Mouse (Mus musculus) C2C12 (cell line): ENCODE data around the gene Hmgn1. TPM values are rescaled to one million over a fixed set of nuclear protein-coding genes. Genes with fewer than 3 reads are reported as not detected.

ENCODE experiments used
- H3K27me3 ChIP-seq: one replicate; pipeline ENCODE4 v1.6.1; 2011; ENCODE audit not compliant: control insufficient read depth, insufficient read depth, insufficient read length
- H3K36me3 ChIP-seq: one replicate; pipeline ENCODE4 v1.6.1; 2011; ENCODE audit not compliant: control insufficient read depth, insufficient read depth
- H3K4me3 ChIP-seq: one replicate; pipeline ENCODE4 v1.5.1; 2011; ENCODE audit warnings: mild to moderate bottlenecking, control low read depth; ENCODE audit not compliant: poor library complexity, insufficient read depth, severe bottlenecking
- H3K79me2 ChIP-seq: one replicate; pipeline ENCODE4 v1.6.1; 2011; ENCODE audit not compliant: control insufficient read depth, insufficient read depth
- H3K79me3 ChIP-seq: one replicate; pipeline ENCODE4 v1.6.1; 2011; ENCODE audit warnings: low read depth, control low read depth
- H3ac ChIP-seq: one replicate; pipeline ENCODE3; 2011; ENCODE audit warnings: low read depth; ENCODE audit not compliant: control insufficient read depth, insufficient read length
- CEBPB ChIP-seq: IDR thresholded peaks from one replicate; pipeline ENCODE4 v1.6.1; 2011; ENCODE audit warnings: low read depth, mild to moderate bottlenecking, control low read depth, moderate library complexity
- CTCF ChIP-seq: IDR thresholded peaks from one replicate; pipeline ENCODE4 v1.5.1; 2011; ENCODE audit not compliant: control insufficient read depth, insufficient read depth, insufficient read length
- FOSL1 ChIP-seq: IDR thresholded peaks from one replicate; pipeline ENCODE4 v1.8.0; 2011; ENCODE audit warnings: mild to moderate bottlenecking, low read length; ENCODE audit not compliant: poor library complexity, insufficient read depth, severe bottlenecking
- MAX ChIP-seq: IDR thresholded peaks from one replicate; pipeline ENCODE4 v1.6.1; 2011; ENCODE audit warnings: mild to moderate bottlenecking, control low read depth
- MYOD1 ChIP-seq: IDR thresholded peaks from one replicate; pipeline ENCODE4 v1.6.1; 2011; ENCODE audit warnings: low read depth; ENCODE audit not compliant: control insufficient read depth, insufficient read length
- MYOG ChIP-seq: IDR thresholded peaks from one replicate; pipeline ENCODE4 v1.6.1; 2011; ENCODE audit not compliant: control insufficient read depth, insufficient read length; ENCODE audit errors: extremely low read depth
- USF1 ChIP-seq: IDR thresholded peaks from one replicate; pipeline ENCODE4 v1.6.1; 2011; ENCODE audit warnings: low read depth, mild to moderate bottlenecking, control low read depth, moderate library complexity
- polyA plus RNA-seq: library from polyadenylated mRNA; unstranded; fragments of >200 nt; fragmentation: generic; extraction: Trizol; gene quantifications from one replicate; pipeline ENCODE4 v1.2.1, GENCODE M21; 2012; ENCODE audit warnings: missing spikeins

Gene Hmgn1
- polyA plus RNA-seq, 1 experiment: 325 TPM

DNA sequence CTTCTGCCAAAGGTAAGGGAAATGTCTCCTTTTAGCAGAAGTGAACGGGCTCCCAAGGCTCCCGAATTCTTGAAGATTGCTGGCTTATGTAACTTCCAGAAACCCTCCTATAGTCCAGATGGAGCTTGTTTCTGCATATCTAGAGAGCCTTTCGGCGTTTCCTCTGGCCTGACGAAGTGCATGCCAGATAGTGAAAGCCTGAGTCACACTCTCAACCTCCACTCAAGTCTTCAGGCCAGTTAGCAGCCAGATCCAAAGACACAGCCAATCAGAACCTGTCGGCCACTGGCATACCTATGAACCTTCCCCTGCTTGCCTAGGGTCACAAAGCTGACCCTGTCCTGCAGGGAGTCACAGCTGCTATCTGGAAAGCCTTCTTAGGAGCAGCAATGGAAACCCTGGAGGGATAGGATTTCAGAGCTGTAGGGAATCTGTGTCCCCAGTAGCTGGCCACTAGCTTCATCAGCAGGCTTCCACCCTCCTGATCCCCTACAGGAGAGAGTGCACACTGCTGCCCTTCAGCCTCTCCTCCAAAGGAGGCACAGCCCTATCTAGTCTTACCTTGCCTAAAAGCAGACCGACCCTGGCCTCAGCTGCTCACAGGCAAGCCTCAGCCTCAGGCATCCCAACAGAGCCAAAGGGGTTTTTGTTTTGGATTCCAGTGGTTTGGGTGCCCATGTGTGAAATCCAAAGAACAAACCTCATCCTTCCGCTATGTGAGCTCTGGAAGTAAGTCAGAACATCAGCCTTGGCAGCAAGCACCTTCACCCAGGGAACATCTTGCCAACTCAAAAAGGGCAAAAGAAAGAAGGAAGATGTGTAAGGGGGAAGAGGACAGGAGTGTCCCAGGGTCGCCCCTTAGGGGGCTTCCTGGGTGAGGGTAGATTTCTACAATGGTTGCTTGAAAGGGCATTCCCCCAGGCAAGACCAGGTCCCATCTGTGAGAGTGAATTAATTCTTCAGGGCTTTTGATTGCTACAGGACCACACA lies 35.7 kb downstream of the Hmgn1 start:
- H3K36me3 ChIP-seq: no peaks in the 10 kb centered on the region
- no peak overlapping the region for H3K4me3 ChIP-seq
- no peak for TF ChIP-seq MYOG
- TF ChIP-seq MAX: no peak
- TF ChIP-seq CTCF: no peak
- no peak for TF ChIP-seq USF1
- TF ChIP-seq MYOD1: no peak
- no peak for TF ChIP-seq CEBPB
- no peak for TF ChIP-seq FOSL1
- H3ac ChIP-seq: no peak overlapping the region
- H3K27me3 ChIP-seq: no peaks in the 10 kb centered on the region
- H3K79me2 ChIP-seq: no peaks in the 10 kb centered on the region
- no peaks in the 10 kb centered on the region for H3K79me3 ChIP-seq

DNA sequence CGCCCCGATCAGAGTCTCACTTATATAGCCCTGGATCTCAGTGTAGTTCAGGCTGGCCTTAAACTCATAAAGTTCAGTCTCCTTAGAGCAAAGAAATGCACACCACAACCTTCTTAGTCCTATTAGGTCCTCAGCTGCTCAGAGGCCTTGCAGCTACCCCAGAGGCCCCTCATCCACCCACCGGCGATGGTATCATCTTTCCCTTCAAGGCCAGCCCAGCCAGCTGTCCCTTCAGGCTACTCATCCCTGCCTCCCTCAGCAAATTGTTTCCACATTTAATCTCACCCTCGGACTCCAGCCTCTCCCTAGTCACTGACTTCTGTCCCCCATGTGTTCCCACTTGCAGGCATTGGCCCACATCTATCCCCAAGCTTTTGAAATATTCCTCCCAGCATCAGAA lies 39.4 kb downstream of the Hmgn1 start:
- Histone ChIP-seq H3K4me3 (no peak overlapping the region), H3K79me3 (no peaks in the 10 kb centered on the region), H3K79me2 (no peaks in the 10 kb centered on the region), H3ac (no peak overlapping the region), H3K36me3 (no peaks in the 10 kb centered on the region), H3K27me3 (no peaks in the 10 kb centered on the region)
- TF ChIP-seq MAX (no peak), MYOD1 (no peak)

DNA sequence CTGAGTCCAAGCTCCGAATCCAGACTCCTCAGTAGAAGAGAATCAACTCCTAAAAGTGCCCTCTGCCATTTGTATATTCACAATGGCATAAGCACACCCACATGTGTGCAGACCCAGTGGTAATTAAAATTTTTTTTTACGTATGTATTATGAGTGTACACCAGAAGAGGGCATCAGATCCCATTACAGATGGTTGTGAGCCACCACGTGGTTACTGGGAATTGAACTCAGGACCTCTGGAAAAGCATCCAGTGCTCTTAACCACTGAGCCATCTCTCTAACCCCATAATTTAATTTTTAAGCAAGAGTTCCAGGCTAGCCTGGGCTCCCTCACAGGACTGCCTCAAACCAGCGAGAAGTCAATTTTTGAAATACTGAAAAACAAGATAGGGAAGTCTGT lies 40.1 kb downstream of the Hmgn1 start:
- no peak for TF ChIP-seq CEBPB
- peak; percentile 17 for TF ChIP-seq USF1
- H3K79me2 ChIP-seq: no peaks in the 10 kb centered on the region
- no peak overlapping the region for H3ac ChIP-seq
- H3K27me3 ChIP-seq: no peaks in the 10 kb centered on the region
- no peaks in the 10 kb centered on the region for H3K79me3 ChIP-seq
- no peak overlapping the region for H3K4me3 ChIP-seq
- no peaks in the 10 kb centered on the region for H3K36me3 ChIP-seq

DNA sequence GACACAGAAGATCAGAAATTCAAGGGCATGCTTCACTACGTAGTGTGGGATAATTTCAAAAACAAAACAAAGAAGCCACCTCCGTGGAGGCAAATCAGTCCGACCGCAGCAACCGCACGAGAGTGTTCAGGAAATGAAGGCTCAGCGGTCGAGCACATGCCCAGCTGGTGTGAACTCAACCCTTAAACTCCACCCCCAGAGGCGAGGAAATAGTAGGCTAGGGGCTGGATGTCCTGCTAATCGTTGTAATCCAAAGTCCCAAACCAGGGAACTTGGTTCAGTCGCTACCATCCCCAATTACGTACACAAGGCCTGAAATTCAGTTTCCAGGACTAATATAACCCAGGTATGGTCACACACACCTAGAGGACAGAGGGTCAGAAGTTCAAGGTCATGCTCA lies 40.5 kb downstream of the Hmgn1 start:
- Histone ChIP-seq H3K79me3 (no peaks in the 10 kb centered on the region), H3ac (no peak overlapping the region), H3K27me3 (no peaks in the 10 kb centered on the region), H3K4me3 (no peak overlapping the region), H3K79me2 (no peaks in the 10 kb centered on the region), H3K36me3 (no peaks in the 10 kb centered on the region)
- TF ChIP-seq MYOG (no peak), USF1 (no peak), MYOD1 (no peak), CEBPB (no peak)

DNA sequence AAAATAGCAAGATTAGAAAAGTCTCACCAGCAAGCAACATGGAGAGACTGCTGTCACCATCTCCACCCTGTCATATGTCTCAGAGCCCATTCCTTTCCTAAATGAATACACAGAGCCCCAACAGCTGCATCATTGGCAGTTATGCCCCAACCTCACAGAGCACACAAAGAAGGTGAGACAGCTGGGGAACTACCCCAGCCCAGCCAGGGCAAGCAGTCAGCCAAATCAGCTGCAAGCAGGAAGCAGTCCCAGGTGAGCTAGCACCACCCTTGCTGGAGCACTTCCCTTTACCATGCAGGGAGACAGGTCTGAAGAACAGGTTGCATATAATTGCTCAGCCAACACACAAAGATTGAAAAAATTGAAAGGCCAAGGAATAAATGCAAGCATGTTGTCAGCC lies 41.9 kb downstream of the Hmgn1 start:
- peaks cover 5% of the 10 kb centered on the region for H3K36me3 ChIP-seq
- H3K79me3 ChIP-seq: peaks cover 6% of the 10 kb centered on the region
- peaks cover 13% of the 10 kb centered on the region for H3K79me2 ChIP-seq
- TF ChIP-seq CTCF (no peak), FOSL1 (no peak), MAX (no peak), CEBPB (no peak), USF1 (no peak), MYOG (no peak)
- H3K27me3 ChIP-seq: no peaks in the 10 kb centered on the region
- no peak overlapping the region for H3K4me3 ChIP-seq
- no peak overlapping the region for H3ac ChIP-seq

DNA sequence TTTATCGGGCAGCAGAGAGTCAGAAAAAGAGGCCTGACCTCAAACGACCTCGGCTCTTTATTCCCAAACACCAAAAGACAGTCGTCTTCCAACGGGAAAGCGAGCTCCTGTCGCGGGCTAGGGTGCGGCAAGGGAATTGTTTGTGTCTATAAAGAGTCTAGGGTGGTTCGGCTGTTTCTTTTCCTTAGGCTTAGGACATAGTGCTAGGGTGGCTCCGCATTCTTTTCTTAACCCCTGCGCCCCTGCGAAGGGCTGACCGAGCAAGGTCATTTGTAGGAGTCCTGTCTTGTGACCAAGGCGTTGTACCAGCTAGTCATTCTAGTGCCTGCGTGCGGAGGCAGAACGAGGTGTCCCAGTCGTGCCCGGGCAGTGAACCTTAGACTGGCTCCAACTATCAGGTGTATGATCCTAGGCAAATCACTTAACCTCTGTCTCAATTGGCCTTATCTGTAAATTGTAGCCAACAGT lies 44.3 kb downstream of the Hmgn1 start:
- Histone ChIP-seq H3K79me3 (peaks cover 30% of the 10 kb centered on the region), H3K4me3 (peak overlapping the region; percentile 29), H3K27me3 (no peaks in the 10 kb centered on the region), H3K36me3 (peaks cover 26% of the 10 kb centered on the region), H3K79me2 (peaks cover 37% of the 10 kb centered on the region), H3ac (peak overlapping the region; percentile 62)
- no peak for TF ChIP-seq FOSL1
- no peak for TF ChIP-seq MAX
- no peak for TF ChIP-seq USF1
- no peak for TF ChIP-seq CTCF
- no peak for TF ChIP-seq MYOG
- TF ChIP-seq CEBPB: no peak
- TF ChIP-seq MYOD1: no peak
